Comparison of ENCODE assay signal across 19 mouse cellular contexts in the genomic region with DNA sequence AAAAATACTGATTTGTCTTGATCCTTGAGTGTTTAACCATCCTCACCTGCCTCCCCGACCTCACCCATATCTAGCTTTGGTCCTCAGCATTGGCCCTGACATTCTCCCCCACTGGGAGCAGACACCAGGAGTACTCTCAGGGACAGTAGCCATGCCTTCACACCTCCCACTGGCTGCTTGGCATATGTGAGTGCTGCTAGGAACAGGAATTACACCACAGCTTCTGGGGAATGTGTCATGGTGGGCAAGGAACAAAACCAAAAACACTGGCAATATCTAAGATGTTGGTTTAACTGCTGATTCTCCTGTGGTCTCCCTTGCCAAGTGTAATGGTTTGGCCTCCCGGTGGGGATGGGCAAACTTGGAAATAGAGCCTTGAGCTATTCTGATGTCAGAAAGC.
DNase-seq lines count a peak whose midpoint lies in the region; ATAC-seq and TF ChIP-seq lines count a peak whose summit lies in the region.
"Had no signal": no experiment of that assay in that cellular context is flagged by ENCODE, and none has a peak within 500 bp of the region (broad histone marks: within the 10 kb centered on the region; RNA-seq: fewer than 3 reads in every experiment).

No protein-coding gene starts in this region.

- H3K9me3 ChIP-seq in embryonic facial prominence, embryonic 14.5 days (ENCODE audit: control insufficient read depth, low read length) = no peaks in the 10 kb centered on the region
- H3K9me3 ChIP-seq: embryonic facial prominence, embryonic 13.5 days; neural tube, embryonic 15.5 days had no signal

- no peak for ATAC-seq in embryonic facial prominence, embryonic 14.5 days (ENCODE audit: low read depth)
- ATAC-seq: forebrain, postnatal 0 days; hindbrain, postnatal 0 days; midbrain, embryonic 16.5 days had no signal

- no peaks in the 10 kb centered on the region for H3K36me3 ChIP-seq in embryonic facial prominence, embryonic 14.5 days (ENCODE audit: control insufficient read depth, insufficient read depth, low read length)
- no peaks in the 10 kb centered on the region for H3K36me3 ChIP-seq in thymus, adult 2 months (ENCODE audit: control insufficient read depth, insufficient read depth, low read length)
- H3K36me3 ChIP-seq: embryonic facial prominence, embryonic 13.5 days; neural tube, embryonic 15.5 days had no signal

- 0 out of 2 replicates have a peak, but pooled peaks cover 8% of the 10 kb centered on the region for H3K27me3 ChIP-seq in embryonic facial prominence, embryonic 14.5 days (replicated peaks; ENCODE audit: control insufficient read depth, insufficient read depth, low read length)
- no peaks in the 10 kb centered on the region for H3K27me3 ChIP-seq in thymus, adult 2 months (ENCODE audit: control insufficient read depth, insufficient read depth, low read length)

- DNase-seq in left cerebral cortex, postnatal 14 days (ENCODE audit: low spot score in 2 of 2) = peak; percentile 17 to 74
- DNase-seq in left cerebral cortex, adult 11 months (ENCODE audit: low spot score) = no peak
- peak; percentile 77 for DNase-seq in brain, adult 2 months (ENCODE audit: low read depth, low spot score)
- DNase-seq in embryonic facial prominence, embryonic 14.5 days (ENCODE audit: low spot score) = peak; percentile 43
- DNase-seq in right cerebral cortex, postnatal 25 days = peak; percentile 29
- no peak for DNase-seq in testis, postnatal 14 days (ENCODE audit: low spot score)
- DNase-seq in thymus, adult 2 months = no peak
- DNase-seq: cerebellum, adult 9-10 months; forebrain, postnatal 0 days; gastrocnemius, postnatal 14 days; heart, adult 18-20 months; heart, postnatal 4 days; kidney, adult 11 months had no signal

- H3K4me2 ChIP-seq in embryonic facial prominence, embryonic 14.5 days (ENCODE audit: low read depth, low read length) = no peak overlapping the region
- H3K4me2 ChIP-seq: embryonic facial prominence, embryonic 13.5 days; neural tube, embryonic 15.5 days had no signal

- H3K9ac ChIP-seq in embryonic facial prominence, embryonic 14.5 days (ENCODE audit: low read depth, low read length) = no peak overlapping the region
- H3K9ac ChIP-seq: embryonic facial prominence, embryonic 13.5 days; forebrain, postnatal 0 days; liver, embryonic 14.5 days; neural tube, embryonic 15.5 days had no signal

- no peak for TF ChIP-seq CTCF in thymus, adult 2 months (IDR thresholded peaks at IDR 0.05; ENCODE audit: borderline replicate concordance, control insufficient read depth, extremely low read depth, insufficient read depth, low read length, poor library complexity)

- H3K4me1 ChIP-seq in embryonic facial prominence, embryonic 14.5 days (ENCODE audit: control insufficient read depth, insufficient read depth, low read length) = peaks cover 16% of the 10 kb centered on the region; the same call in 1 of the 2 replicates
- peaks cover 5% of the 10 kb centered on the region; the same call in 1 of the 2 replicates for H3K4me1 ChIP-seq in thymus, adult 2 months (replicated peaks; ENCODE audit: control insufficient read depth, insufficient read depth, low read length)

- WGBS in embryonic facial prominence, embryonic 14.5 days = 48% methylated on average over 2 of the region's 2 CpGs
- WGBS in thymus, adult 2 months = 88% methylated on average over 2 of the region's 2 CpGs

- no peak overlapping the region for H3K27ac ChIP-seq in embryonic facial prominence, embryonic 14.5 days (replicated peaks; ENCODE audit: low read depth, low read length)
- H3K27ac ChIP-seq in thymus, adult 2 months (ENCODE audit: control insufficient read depth, insufficient read depth, low read length) = no peak overlapping the region
- H3K27ac ChIP-seq: embryonic facial prominence, embryonic 13.5 days; hindbrain, postnatal 0 days; kidney, postnatal 0 days; liver, embryonic 14.5 days; neural tube, embryonic 15.5 days had no signal

- no peak overlapping the region for H3K4me3 ChIP-seq in embryonic facial prominence, embryonic 14.5 days (ENCODE audit: low read depth, low read length)
- H3K4me3 ChIP-seq in thymus, adult 2 months (ENCODE audit: control insufficient read depth, insufficient read depth, low read length) = no peak overlapping the region
- H3K4me3 ChIP-seq: embryonic facial prominence, embryonic 13.5 days; neural tube, embryonic 15.5 days had no signal

- no peak for TF ChIP-seq POLR2A in thymus, adult 2 months (IDR thresholded peaks at IDR 0.05; ENCODE audit: control insufficient read depth, extremely low read depth, insufficient read depth, low read length, poor library complexity)

- intact Hi-C loops in left cerebral cortex, postnatal 14 days (cut with DNase I) = no loop called here

Comparison
In these comparisons a context has a peak if more than half of its experiments do, and no peak if none do; other contexts are left out.
1. DNase-seq: peak in left cerebral cortex, postnatal 14 days (2 of 2), brain, adult 2 months (single experiment), embryonic facial prominence, embryonic 14.5 days (single experiment) and right cerebral cortex, postnatal 25 days (single experiment); none in left cerebral cortex, adult 11 months (single experiment), testis, postnatal 14 days (single experiment) and thymus, adult 2 months (single experiment).